Mouse (Mus musculus): ENCODE measurements around the gene Prph. TPM values are rescaled to one million over a fixed set of nuclear protein-coding genes. Genes with fewer than 3 reads are reported as not detected.

The Prph gene
- polyA plus RNA-seq, 1 experiment from 2014 or later = 68.8 TPM

Small RNA genes lying within 50 kb of the gene (microRNA-seq; reads per million reads assigned to microRNA genes)
- gene Mir6960 = not detected

Other genes starting within 250 kb of the Prph start
- 0.44 and 0.54 TPM in 2 replicates for gene Ddn, start 245.7 kb upstream of the Prph start, polyA plus RNA-seq (2014; fragmentation: Nextera tagmentation; extraction: Ambion mirVana)
- gene Prkag1, start 223.7 kb upstream of the Prph start, polyA plus RNA-seq (2014; fragmentation: Nextera tagmentation; extraction: Ambion mirVana) = 57.7 and 61.6 TPM in 2 replicates
- gene Kmt2d, start 184.0 kb upstream of the Prph start, polyA plus RNA-seq (2014; fragmentation: Nextera tagmentation; extraction: Ambion mirVana) = 14.4 and 16.8 TPM in 2 replicates
- 19.9 and 21.3 TPM in 2 replicates for gene Rhebl1, start 160.6 kb upstream of the Prph start, polyA plus RNA-seq (2014; fragmentation: Nextera tagmentation; extraction: Ambion mirVana)
- 0.32 and 2.0 TPM in 2 replicates for gene Dhh, start 156.6 kb upstream of the Prph start, polyA plus RNA-seq (2014; fragmentation: Nextera tagmentation; extraction: Ambion mirVana)
- 7.3 and 10.5 TPM in 2 replicates for gene Lmbr1l, start 136.9 kb upstream of the Prph start, polyA plus RNA-seq (2014; fragmentation: Nextera tagmentation; extraction: Ambion mirVana)
- 1,186 and 1,301 TPM in 2 replicates for gene Tuba1b, start 120.6 kb upstream of the Prph start, polyA plus RNA-seq (2014; fragmentation: Nextera tagmentation; extraction: Ambion mirVana)
- not detected in 2 replicates for gene Gm49450, start 101.6 kb upstream of the Prph start, polyA plus RNA-seq (2014; fragmentation: Nextera tagmentation; extraction: Ambion mirVana)
- gene Tuba1a, start 101.5 kb upstream of the Prph start, polyA plus RNA-seq (2014; fragmentation: Nextera tagmentation; extraction: Ambion mirVana) = 13,706 and 14,496 TPM in 2 replicates
- gene Tuba1c, start 25.3 kb upstream of the Prph start, polyA plus RNA-seq (2014; fragmentation: Nextera tagmentation; extraction: Ambion mirVana) = 7.3 and 11.5 TPM in 2 replicates
- 2.4 and 3.3 TPM in 2 replicates for gene Troap, start 19.4 kb downstream of the Prph start, polyA plus RNA-seq (2014; fragmentation: Nextera tagmentation; extraction: Ambion mirVana)
- gene C1ql4, start 32.6 kb downstream of the Prph start, polyA plus RNA-seq (2014; fragmentation: Nextera tagmentation; extraction: Ambion mirVana) = 3.2 and 3.6 TPM in 2 replicates
- 0.21 and 0.45 TPM in 2 replicates for gene Dnajc22, start 38.0 kb downstream of the Prph start, polyA plus RNA-seq (2014; fragmentation: Nextera tagmentation; extraction: Ambion mirVana)
- 32.6 and 41.6 TPM in 2 replicates for gene Spats2, start 70.7 kb downstream of the Prph start, polyA plus RNA-seq (2014; fragmentation: Nextera tagmentation; extraction: Ambion mirVana)
- 0.63 and 0.66 TPM in 2 replicates for gene Kcnh3, start 169.7 kb downstream of the Prph start, polyA plus RNA-seq (2014; fragmentation: Nextera tagmentation; extraction: Ambion mirVana)
- 202 and 213 TPM in 2 replicates for gene Mcrs1, start 196.8 kb downstream of the Prph start, polyA plus RNA-seq (2014; fragmentation: Nextera tagmentation; extraction: Ambion mirVana)
- gene Prpf40b, start 239.9 kb downstream of the Prph start, polyA plus RNA-seq (2014; fragmentation: Nextera tagmentation; extraction: Ambion mirVana) = 96.9 and 113 TPM in 2 replicates
- 0.53 and 0.66 TPM in 2 replicates for gene Fam186b, start 240.7 kb downstream of the Prph start, polyA plus RNA-seq (2014; fragmentation: Nextera tagmentation; extraction: Ambion mirVana)